Mouse (Mus musculus) gastrocnemius, postnatal 25 days (tissue): Measurements from ENCODE around the gene Gm13084. TPM values are rescaled to one million over a fixed set of nuclear protein-coding genes. Genes with fewer than 3 reads are reported as not detected.
"Not testable (repeated sequence)": the region's sequence is repeated elsewhere in the genome, so short reads cannot be mapped to it uniquely, and the experiment has no call there.

ENCODE experiments used
- DNase-seq: peaks from one replicate; pipeline ENCODE4 v3.0.0; 2022
- long read RNA-seq, 2 experiments: library from polyadenylated mRNA; stranded (forward); transcript quantifications; one replicate each; pipeline ENCODE4 v2.0.0; 2021
- total RNA-seq, 2 experiments: library from RNA; stranded (reverse); gene quantifications; 1 replicate in 1 of 2; 2 replicates in 1 of 2; pipeline ENCODE4 v1.2.3; 2021

Gene Gm13084
- total RNA-seq = not detected
- long read RNA-seq, experiment 1 = 0 reads
- long read RNA-seq, experiment 2 = 0 reads

GRCm38 (mm10) chr4:143815993-143816392 lies at the start of gene Gm13084:
TSS of gene Gm13084 (minus strand) at chr4:143816093.
- DNase-seq = no peak

GRCm38 (mm10) chr4:143846197-143846596 lies 30.3 kb upstream of the Gm13084 start, which contains the start of gene Gm13103:
TSS of gene Gm13103 (plus strand) at chr4:143846497.
- not testable (repeated sequence) for DNase-seq

- not testable (repeated sequence) for DNase-seq
Observed at GRCm38 (mm10) chr4:143789052-143789451, 26.8 kb downstream of the Gm13084 start, which contains the start of gene Gm13023. TSS of gene Gm13023 (plus strand) at chr4:143789352.

Other genes with a start within 250 kb of the Gm13084 start
- gene Gm13083, start 201.1 kb downstream of the Gm13084 start, total RNA-seq = not detected
- gene Gm13088, start 158.8 kb downstream of the Gm13084 start, total RNA-seq = not detected
- not detected for gene Gm13089, start 113.4 kb downstream of the Gm13084 start, total RNA-seq
- gene Gm13078, start 96.6 kb downstream of the Gm13084 start, total RNA-seq = not detected
- gene Gm13023, start 26.7 kb downstream of the Gm13084 start, total RNA-seq = not detected
- gene Gm13103, start 30.4 kb upstream of the Gm13084 start, total RNA-seq = not detected
- not detected for gene Pramef6, start 84.3 kb upstream of the Gm13084 start, total RNA-seq
- not detected for gene Pramef25, start 134.9 kb upstream of the Gm13084 start, total RNA-seq
- gene Gm13101, start 150.9 kb upstream of the Gm13084 start, total RNA-seq = not detected
- gene Pramef17, start 178.3 kb upstream of the Gm13084 start, total RNA-seq = not detected
- not detected for gene Pramel4, start 243.0 kb upstream of the Gm13084 start, total RNA-seq